Mouse (Mus musculus) E14TG2a.4 (cell line): ENCODE results near the gene Atp6v1e2.

Experiments
- CTCF ChIP-seq: conservative IDR thresholded peaks from 2 replicates; pipeline ENCODE4 v1.5.1; 2014; ENCODE audit warnings: low read length
- POU5F1 ChIP-seq: IDR thresholded peaks from 2 replicates; pipeline ENCODE4 v1.6.1; 2014; ENCODE audit warnings: low read length, borderline replicate concordance

DNA sequence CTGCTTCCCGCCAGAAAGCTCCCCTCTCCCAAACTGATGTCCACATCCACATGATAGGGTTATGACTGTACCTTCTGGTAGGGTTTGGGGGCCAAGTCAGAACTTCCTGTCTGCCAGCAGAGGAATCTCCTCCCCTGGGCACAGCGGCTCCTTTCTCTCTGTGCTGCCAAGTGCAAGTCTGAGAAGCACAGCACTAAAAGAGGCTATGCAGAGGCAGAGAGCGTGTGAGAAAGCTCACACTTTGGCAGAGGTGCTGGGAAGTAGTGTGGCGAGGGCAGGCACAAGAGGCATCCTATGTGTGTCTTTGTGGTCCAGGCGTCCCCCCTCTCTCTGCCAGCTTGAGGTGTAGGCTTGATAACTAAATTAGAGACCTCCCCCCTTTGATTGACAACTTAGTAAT lies 23.3 kb upstream of the Atp6v1e2 start:
- no peak for TF ChIP-seq CTCF
- TF ChIP-seq POU5F1: no peak
